Mouse (Mus musculus): ENCODE measurements around the gene Fbxo42.
"Not testable (repeated sequence)": the region's sequence is repeated elsewhere in the genome, so short reads cannot be mapped to it uniquely, and the experiment has no call there.

The Fbxo42 gene

DNA sequence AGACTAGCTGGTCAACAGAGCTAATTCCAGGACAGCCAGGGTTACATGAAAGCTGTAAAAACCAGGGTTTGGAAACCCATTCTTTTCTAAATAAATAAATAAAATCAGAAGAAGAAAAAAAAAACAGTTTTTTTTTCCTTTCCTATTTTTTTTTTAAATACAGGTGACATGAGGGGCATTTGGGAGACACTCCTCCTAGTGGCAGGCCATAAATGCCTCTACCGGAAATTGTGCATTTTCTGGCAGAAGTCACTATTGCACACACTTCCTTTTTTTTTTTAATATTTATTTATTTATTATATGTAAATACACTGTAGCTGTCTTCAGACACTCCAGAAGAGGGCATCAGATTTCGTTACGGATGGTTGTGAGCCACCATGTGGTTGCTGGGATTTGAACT lies 10.0 kb upstream of the Fbxo42 start:
- DNase-seq: peak; percentile 53 to 64

DNA sequence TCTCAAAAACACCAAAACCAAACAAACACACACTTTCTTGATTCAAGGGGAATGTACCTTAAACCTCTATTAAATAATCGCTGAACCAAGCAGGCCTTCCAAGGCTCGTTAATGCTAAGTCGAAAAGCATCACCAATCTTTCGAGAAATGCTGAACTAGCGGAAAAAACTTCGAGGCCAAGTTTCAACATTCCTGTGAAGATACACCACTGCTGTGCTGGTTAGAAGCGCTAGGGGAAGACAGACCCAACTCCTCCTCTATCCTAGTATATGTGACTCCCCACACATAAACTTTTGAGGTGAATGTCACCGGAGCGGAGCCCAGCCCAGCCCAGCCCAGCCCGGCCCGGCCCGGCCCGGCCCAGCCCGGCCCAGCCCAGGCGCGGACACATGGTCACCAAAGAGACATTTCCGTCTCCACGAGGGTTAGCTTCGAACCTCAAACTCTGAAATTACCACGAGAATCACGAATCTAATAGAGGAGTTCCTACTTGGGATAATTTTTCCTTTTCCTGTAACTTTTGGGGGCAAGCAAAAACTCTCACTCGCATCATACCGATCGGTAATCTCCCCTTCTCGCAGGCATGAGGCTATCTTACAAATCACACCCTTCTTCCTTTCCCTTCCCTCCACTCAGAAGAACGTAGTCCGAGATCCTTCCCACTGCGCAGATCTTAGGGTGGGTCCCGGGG lies 9.1 kb upstream of the Fbxo42 start:
- DNase-seq: peak in 1 of 2 experiments; percentile 31

DNA sequence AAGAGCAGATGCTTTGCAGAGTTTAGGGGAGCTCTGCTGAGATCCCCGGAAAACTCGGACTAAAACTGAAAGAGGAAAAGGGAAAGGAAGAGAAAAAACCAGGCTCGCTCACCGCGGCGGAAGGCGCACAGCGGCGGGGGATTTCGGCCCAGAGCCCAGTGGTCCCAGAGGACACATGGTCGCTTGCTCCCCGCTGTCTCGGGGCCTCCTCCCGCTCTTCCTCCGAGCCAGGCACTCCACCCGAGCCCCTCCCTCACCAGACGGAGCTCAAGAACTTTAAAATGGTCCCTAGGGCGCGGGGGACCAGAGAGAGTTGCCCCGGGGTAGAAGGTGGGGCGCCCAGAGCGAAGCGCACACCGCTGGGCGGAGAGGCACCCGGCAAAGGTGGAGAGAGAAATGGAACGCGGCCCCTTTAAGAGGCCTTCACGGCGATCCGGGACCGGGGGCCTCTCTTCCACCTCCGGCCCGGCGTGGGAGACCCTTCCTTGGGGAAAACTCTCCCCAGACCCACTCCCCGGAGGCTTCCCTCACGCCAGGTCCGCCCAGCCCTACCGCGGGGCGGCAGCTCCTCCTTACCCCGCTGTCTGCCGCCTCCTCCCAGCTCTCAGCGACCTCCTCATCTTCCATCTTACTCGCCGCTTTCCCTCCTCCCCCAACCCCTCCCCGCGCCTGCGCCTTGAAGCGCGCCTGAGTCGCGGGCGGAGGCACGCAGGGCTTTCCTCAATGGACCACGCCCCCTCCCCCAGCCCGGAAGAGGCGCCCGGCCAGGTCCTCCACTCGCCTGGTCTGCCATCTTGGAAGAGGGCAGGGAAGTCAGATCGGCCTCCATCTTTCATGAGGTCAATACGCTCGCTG lies 8.4 kb upstream of the Fbxo42 start, which contains the start of gene Szrd1:
Szrd1 (minus strand) TSS at position 660 of the 855 bp plus-strand sequence.
- DNase-seq: peak; percentile 98 to 99

DNA sequence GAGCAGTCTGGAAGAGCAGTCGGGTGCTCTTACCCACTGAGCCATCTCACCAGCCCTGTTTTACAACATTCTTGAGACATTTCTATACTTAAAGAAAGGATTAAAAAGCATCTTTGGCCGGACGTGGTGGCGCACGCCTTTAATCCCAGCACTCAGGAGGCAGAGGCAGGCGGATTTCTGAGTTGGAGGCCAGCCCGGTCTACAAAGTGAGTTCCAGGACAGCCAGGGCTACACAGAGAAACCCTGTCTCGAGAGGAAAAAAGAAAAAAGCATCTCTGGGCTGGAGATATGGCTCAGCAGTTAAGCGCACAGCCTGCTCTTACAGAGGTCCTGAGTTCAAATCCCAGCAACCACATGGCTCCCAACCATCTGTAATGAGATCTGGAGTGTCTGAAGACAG lies 7.4 kb upstream of the Fbxo42 start:
- not testable (repeated sequence) for DNase-seq

DNA sequence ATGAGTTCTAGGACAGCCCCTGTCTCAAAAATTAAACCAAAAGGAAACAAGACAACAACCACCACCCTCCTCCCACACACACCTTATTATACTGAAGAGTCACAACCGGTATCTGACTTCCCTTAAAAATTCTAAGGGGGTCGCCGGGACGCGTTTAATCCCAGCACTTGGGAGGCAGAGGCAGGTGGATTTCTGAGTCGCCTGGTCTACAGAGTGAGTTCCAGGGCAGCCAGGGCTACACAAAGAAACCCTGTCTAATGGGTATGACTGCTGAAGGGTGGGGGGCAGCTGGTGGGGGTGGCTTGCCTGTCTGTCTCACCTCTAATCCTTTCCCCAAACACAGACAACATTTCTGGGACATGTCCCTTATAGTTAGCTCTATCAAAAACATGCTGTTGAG lies 6.7 kb upstream of the Fbxo42 start:
- DNase-seq: no peak

DNA sequence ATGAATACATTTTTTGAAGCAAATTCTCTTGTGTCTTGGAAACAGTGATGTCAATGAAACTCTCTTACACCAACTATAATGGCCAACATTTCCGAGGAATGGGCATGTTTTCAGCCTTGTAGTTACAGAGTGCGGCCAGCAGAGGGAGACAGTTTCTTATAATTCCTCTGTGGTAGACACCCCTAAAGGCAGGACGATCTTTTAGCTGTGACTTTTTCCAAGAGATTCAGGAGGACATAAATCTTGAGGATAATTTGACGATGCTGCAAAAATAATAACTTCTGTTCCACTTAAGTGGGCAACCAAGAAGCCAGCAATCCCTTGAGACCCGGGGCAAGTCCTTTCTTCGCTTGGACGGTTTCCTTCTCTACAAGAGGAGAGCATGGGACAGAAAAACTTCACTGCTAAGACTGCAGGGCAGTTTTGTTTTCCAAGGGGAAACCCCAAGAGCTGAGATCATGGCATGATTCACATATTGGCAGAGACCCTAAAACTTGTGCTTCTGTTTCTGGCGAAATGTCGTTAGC lies 5.4 kb upstream of the Fbxo42 start:
- DNase-seq: peak; percentile 82

DNA sequence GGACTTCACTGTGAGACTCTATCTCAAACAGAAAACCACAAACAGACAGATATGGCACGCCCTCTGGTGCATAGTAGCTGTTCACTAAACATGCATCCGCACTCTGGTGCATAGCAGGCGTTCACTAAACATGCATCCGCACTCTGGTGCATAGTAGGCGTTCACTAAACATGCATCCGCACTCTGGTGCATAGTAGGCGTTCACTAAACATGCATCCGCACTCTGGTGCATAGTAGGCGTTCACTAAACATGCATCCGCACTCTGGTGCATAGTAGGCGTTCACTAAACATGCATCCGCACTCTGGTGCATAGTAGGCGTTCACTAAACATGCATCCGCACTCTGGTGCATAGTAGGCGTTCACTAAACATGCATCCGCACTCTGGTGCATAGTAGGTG lies 2.6 kb upstream of the Fbxo42 start:
- DNase-seq: not testable (repeated sequence)

DNA sequence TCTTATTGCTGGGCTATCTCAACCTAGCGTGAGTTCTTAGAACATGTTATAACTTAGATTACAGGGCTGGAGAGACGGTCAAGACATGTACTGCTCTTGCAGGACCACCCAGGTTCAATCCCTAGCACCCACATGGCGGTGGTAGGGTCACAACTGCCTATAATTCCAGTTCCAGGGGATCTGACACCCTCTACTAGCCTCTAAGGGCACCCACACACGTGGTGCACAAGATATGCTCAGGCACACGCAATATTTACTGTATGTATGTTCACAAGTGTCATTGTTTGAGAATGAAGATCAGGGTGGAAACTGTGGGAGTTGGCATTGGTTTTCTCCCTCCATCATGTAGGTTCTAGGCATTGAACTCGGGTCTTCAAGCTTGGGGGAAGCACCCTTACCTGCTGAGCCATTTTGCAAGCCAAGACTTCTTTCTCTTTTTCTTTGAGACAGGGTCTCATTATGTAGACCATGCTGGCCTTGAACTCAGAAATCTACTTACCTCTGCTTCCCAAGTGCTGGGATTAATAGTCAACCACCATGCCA lies 1.2 kb upstream of the Fbxo42 start:
- no peak for DNase-seq

DNA sequence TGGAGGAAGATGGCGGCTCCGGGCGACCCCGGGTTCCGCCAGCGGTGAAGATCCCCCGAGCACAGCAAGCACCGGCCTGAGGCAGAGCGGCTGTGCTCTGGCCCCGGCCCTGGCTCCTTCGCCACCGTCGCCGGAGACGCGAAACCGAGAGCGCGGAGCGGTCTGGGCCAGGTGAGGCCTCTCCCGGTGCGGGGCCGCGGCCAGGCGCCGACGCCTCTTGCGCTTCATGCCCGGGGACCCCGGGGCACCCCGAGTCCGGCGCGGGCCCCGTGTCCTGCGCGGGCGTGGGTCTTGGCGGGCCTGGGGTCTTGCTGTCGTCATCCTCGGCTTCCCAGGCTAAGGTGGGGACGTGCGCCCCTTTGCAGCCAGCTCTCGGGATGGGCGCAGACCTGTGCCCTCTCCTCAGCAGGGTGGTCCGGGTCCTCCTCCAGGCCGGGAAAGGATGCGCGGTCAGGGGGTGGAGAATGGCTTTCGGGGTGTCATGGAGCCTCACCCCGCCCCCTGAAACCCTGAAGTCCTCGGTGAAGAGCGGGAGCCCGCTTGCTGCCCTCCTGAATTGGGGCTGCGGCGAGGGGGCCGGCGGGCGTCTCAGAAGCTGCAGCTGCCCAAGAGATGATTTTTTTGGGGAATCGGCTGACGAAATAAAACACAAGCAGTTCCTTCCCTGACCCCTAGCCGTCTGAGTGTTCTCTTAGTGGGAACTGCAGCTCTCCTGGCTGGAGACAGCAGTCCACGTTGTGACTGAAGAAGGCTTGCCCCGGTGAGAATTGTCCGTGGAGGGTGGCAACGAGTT lies 492 bp downstream of the Fbxo42 start:
- DNase-seq: peak; percentile 50

DNA sequence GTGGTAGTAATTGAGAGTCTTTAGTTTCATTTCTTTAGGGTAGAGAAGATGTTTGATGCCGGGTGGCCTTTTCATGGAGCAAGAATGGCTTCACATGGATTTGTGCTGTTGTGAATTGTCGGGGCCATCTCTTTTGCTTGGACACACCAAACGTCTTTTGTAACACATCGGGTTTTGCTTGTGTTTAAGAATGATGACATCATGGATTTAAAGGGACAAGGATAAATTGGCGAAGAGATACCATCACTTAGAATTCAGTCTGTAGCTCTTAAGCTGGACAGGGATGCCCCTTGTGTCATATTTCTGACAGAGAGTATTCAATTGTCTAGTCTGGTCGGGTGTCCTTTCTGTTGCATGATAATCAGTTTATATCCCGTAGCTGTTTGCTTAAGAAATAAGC lies 1.4 kb downstream of the Fbxo42 start:
- no peak for DNase-seq

DNA sequence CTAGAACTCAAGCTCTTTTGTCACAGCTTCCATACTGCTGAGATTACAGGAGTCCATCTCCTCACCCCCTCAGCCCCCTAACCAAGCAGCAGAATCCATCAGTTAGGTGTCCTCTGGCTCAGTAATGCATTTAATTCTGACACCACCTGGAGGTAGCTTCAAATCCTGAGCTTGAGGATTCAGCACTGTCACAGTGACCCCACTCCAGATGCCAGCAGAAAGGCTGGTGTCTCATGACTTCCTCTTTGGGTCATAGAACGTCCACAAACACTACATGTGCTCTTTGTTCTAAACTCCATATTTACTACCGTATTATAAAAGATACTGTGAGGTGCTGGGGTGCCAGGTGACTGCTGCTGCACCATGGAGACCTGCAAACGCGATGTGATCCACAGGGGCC lies 9.8 kb downstream of the Fbxo42 start:
- DNase-seq: no peak

DNA sequence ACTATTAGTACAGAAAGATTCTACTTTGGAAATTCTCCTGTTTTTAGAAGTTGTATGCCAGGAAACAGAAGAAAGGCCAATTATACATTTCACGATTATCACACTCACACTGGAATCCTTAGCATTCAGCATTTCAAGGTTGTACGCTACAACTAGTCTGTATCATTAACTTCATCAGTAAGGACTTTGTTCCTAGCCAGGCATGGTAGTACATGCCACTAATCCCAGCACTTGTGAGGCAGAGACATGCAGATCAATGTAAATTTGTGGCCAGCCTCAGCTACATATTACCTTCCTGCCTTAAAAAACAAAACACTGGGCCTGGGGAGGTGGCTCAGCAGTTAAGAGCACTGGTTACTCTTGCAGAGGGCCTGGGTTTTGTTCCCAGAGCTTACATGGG lies 10.9 kb downstream of the Fbxo42 start:
- no peak for DNase-seq

DNA sequence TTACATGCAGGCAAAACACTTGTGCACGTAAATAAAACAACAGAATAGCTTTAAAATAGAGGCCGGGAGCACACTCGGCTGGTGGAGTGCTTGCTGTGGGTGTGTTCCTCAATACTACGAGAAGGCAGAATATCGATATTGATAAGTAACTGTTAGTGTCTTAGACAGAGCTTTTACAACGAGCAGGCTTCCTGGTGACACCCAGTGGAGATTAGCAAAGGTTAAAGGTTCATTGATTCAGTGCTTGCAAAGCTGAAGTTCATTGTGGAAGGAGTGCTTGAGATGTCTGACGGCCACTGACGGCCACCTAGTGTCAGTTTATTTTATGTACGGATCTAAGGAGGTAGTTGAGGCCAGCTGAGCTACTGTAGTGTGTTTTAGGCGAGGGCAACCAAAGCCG lies 11.4 kb downstream of the Fbxo42 start:
- no peak for DNase-seq

DNA sequence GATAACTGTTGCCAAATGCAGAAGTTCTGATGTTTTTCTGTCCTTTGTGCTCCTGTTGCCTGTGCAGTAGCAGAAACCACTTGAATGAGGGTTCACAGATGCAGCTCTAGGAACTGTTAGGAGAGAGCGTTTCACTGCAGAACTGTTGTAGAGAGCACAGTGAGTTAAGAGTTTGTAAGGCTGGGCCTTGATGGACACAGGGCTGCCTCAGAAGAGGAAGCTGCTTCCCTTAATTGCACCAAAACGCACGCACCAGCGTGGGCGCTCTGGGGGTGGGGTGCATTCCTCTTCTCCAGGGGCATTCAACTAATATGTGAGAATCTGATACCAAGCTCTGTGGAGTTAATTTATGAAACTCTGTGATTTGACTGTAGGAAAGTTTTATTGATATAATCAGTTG lies 12.0 kb downstream of the Fbxo42 start:
- no peak for DNase-seq

DNA sequence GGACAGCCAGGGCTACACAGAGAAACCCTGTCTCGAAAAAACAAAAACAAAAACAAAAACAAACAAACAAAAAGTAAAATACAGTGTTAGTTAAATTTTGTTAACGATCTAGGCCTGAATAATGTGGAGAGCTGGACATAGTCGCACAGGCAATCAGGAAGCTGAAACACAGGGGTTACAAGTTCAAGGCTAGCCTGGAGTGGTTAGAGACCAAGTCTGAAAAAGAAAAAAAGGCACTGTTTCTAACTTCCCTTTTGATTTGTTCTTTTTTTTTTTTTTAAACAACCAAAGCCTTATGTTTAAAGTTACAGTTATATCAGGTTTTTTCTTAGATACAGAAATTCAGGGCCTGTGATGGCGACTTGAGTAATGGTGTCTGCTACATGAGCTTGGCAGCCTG lies 12.5 kb downstream of the Fbxo42 start:
- no peak for DNase-seq

DNA sequence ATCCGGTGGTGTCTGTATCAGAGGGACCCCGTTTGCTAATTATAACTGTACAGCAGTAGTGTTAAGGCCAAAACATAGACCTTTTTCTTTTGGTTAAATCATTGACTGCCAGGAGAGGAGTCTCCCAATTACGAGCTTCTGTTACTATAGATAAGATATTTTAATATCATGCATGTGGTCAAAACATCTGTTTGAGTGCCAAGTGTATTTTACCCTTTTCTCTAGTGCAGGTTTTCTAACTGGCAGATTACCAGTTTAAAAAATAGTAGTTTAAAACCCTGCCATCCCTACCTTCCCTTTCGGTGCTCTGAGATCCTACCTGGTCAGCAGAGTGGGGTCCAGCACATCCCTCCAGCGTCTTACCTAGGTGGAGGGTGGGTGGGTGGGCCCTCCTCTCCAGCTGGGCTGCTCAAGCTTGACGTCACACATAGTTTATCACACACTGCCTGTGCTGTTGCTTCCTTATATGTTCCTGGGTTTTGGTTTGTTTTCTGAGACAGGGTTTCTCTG lies 14.0 kb downstream of the Fbxo42 start:
- no peak for DNase-seq

DNA sequence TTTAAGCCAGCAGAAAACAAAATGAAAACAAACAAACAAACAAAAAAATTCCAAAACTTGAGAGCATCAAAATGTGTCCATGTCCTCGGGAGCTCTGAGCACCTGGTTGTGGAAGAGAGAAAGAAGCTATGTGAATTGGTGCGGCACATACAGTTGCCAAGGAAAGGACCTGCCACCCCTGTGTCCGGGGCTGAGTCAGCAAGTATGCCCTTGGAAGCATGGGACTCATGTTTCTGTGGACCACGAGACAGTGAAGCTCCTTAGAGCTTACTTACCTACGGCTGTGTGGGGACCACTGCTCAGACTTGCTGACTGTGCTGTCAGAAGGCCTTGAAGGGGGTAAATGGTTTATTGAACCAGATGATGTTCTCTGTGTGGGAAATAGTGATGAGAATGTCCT lies 16.0 kb downstream of the Fbxo42 start:
- DNase-seq: no peak

DNA sequence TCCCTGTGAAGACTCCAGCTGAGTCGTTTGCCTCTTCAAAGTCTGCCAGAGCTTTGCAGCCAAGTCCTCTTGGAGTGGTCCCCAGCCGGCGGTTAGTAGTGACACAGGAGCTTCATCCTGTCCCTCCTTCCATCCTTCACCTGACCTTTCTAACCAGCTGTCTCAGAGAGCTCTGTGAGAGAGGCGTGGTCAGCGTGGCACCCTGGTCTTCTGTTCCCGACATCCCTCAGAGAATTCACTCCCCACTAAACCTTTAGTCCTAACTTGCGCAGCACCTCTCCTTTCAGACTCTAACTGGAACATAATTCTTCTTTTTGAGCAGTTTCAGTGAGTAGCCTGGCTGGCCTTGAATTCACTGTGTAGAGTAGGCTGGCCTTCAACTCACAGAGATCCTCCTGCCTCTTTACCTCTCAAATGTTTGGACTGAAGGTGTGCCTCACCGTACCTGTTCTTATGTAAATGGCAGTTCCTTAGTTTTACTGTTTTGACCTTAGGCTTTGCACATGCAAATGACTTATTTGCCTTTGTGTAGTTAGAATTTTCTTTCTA lies 18.1 kb downstream of the Fbxo42 start:
- no peak for DNase-seq

DNA sequence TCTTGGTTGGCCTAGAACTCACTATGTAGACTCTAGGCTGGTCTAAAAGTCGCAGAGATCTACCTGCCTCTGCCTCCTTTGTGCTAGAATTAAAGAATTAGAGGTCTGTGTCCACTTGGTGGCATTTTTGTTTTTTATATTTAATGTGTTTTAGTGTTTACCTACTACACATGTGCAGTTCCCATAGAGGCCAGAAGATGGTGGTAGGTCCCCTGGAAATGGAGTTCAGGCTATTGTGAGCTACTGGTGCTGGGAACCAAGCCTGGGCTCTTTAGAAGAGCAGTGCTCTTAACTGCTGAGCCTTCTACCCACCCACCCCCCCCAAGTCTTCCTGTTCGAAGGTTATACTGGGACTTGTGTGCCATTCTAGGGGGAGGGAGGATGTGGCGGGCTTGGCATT lies 19.4 kb downstream of the Fbxo42 start:
- DNase-seq: no peak

DNA sequence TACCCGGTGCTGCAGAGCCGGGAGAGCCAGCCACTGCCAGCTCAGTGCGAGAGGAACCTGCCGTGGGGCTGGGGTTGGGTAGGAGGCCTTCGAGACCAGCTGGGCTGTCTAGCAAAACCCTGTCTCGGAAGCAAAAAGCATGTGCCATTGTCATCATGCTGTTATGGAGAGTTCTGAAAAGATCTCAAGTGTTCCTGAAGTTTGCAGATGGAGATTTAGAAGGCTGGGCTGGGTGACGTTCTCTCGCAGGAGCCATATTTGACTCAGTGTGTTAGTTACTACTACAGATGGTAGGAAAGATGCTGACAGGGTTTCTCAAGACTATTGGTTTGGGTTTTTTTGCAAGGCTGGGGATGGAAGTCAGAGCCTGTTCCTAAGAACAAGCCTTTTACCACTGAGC lies 24.4 kb downstream of the Fbxo42 start:
- no peak for DNase-seq

DNA sequence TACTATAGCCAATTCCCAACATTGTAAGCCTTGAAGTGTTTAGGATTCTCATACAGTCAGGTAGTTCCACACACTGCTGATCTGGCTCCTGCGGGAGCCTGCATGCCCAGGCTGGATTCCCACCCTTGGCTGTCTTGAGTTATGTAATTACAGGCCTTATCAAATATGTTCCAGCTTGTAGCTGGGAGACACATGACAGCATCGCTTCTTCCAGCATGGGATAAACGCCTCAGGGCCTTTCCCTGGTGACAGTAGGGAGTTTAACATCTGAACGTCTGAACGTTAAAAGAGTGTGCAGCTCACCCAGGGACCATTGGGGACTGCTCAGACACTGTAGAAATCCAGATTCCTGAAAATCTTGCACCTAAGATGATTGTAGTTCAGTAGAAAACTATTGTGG lies 28.1 kb downstream of the Fbxo42 start:
- no peak for DNase-seq

DNA sequence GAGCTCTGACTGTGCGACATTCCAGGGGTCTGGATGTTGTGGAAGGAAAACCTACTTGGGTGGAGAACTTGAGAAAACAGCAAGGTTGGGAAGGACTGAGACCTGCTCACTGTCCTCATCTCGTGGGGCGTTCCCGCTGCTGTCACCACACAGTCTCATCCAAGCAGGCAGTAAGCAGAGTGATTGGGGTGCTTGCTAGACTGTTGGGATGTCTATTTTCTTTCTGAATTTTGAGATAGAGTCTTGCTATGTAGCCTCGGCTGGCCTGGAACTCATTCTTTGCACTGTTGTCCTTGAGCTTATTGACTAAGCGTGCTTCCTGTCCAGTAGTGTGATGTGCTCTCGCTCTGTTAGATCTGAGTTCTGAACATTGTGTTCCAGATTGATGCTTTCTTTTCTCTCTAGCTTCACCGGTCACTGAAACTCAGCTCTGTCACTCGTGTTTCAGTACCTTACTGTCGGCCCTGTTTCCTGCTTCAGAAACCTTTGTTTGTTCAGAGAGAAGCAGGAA lies 28.7 kb downstream of the Fbxo42 start:
- DNase-seq: no peak
